Mouse (Mus musculus): Measurements from ENCODE around the gene She.

GRCm38 (mm10) chr3:89817056-89817455 lies 14.1 kb upstream of the She start:
- peak; percentile 42 for TF ChIP-seq CTCF (IDR thresholded peaks at IDR 0.05; ENCODE audit: low read depth)
- no peak for TF ChIP-seq EP300 (IDR thresholded peaks at IDR 0.05; ENCODE audit: low read depth)

Measured in heart, postnatal 0 days (tissue).